Mouse (Mus musculus): Measurements from ENCODE around the gene Gm20388.
A peak's percentile ranks its signal among the peaks of the same experiment; 100 is the strongest.

The Gm20388 gene

GRCm38 (mm10) chr8:122433269-122433905 lies 2522.7 kb downstream of the Gm20388 start:
- no peak for DNase-seq

GRCm38 (mm10) chr8:122435375-122435774 lies 2524.7 kb downstream of the Gm20388 start:
- DNase-seq, result no peak

DNA sequence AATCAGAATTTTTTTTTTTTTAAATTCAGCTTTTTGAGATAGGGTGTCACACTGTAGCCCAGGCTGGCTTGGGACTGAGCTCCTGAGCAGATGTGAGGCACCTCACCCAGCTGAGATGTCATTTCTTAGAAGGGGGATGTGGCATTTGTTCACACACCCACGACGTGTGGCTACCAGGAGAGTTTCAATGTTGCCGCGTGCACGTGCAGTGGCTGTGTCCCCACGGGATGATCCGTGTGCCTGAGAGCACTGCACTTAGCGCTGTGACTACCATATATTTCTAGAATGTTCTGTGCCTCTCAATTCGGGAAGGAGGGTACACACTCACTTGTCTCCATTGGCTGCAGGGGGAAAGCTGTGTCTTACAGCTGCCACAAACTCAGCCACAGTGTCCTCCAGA lies 2525.5 kb downstream of the Gm20388 start:
- DNase-seq, result no peak

DNA sequence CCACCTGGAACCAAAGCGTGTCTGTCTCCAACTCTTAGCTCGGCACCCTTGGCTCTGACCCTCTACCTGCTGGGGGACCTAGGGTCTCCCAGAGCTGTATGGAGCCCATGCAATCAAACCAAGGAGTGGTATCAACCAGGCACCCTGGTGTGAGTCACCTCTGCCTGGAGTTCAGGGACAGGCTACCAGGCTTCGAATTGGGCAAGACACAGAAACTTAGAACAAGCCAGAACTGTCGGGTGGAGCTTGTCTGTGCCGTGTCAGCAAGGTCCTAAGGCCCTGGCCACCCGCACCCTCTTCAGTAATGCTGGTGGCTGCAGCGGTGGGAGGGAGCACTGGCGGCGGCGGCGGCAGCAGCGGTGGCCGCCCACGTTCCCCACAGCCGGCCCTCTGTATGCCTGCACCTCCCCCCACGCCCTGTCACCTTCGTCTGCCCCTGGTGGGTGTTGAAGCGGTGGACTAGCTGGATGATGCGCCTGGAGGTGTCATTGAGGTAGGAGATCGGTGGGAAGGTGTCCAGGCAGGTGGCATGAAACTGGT lies 2526.0 kb downstream of the Gm20388 start:
- no peak for DNase-seq

DNA sequence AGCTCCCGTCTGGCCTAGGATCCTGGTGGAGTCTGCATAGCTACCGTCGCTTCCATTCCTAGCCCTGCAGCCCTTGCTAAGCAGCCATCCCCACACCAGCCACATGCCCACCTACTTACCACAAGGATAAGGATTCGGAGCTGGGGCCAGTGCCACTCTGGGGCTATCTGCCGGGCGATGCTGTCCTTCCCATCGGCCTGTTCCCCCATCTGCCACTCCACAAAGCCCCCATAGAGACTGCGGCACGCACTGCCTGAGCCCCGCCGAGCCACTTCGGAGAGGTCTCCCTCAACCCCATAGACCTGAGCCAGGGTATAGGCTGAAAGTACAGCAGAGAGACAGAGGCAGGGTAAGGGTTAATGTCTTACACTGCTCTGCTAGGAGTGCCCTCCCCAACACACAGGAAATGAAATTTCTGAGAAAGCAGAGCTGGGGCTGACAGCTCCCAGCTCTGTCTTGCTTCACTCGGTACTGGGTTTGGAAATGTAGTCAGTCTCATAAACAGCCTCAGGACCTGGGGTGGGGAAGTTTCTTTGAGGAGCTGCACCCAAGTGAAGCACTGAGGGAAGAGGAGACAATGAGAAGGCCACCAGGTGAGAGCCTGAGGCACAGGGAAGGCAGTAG lies 2527.2 kb downstream of the Gm20388 start:
- no peak for DNase-seq

DNA sequence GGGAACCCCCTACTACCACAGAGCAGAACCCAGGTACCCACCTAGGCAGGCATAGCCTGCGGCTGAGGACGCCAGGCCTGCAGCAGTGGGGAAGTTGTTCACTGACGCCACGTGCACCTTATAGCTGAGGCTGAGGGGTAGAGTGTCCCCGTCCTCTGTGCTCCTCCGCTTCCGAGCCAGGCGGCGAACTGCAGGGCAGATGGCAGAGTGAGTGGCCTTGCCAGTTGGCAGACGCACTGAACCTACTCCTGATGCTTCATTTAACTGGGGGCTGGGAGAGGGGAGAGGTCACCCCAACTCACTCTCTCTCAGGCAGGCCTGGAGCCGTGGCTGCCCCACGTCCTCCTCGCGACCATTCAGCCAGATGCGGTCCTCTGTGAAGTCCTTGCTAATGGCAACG lies 2528.7 kb downstream of the Gm20388 start:
- no peak for DNase-seq

DNA sequence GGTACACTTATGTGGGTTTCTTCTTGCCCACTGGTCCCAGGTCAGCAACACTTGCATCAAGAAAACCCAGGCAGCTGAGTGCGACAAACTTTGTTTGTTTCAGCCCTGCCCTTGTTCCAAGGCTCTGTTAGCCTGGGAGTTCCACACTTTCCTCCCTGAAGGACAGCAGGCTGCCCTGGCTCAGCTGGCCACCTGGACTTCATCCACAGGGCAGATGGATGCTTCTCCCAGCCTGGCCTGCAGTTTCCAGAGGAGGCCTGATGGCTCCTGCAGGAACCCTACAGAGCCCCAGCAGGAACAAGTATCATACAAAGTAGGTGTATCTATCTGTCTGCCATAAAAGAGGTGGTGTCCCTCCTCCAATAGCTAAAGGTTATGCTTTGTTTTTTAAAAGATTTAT lies 2530.7 kb downstream of the Gm20388 start:
- no peak for DNase-seq

DNA sequence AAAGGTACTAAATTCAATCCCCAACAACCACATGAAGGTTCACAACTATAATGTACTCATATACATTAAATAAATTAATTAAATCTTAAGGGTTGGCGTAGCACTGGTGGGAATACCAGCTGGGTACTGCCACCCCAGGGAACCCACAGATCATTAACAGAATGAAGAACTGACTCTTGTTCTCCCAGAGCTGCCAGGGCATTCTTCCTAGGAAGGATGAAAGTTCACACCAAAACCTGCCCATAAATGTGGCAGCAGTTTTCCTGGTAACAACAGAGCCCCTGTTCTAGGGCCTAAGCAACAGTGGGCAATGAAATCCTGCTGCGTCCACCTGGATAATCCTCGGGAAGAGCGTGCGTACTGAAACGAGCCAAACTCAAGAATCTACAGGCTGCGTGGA lies 2531.7 kb downstream of the Gm20388 start:
- DNase-seq, result no peak

DNA sequence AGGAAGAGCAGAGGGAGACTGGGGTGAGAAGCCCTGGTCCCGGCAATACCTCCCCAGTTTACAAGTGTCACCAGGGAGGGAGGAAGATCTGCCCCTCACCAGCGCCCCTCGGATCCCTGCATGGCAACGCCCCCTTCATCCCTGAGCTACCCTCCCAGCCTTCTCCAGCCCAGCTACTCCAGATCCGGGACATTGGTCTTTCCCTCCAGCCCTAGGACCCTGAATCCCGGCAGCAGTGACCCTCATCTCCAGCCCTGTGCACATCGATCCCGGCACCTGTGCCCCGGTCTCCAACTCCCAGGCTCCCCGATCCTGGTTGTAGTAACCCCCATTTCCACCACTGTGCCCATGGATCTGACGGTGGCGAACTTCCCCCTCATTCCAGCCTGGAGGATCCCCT lies 2532.1 kb downstream of the Gm20388 start:
- DNase-seq, result no peak

- DNase-seq, result peak; percentile 99
These were observed 2532.8 kb downstream of the Gm20388 start, which contains the start of gene Mvd for GRCm38 (mm10) chr8:122443262-122444006. Gene Mvd (minus strand): TSS chr8:122443422.

- DNase-seq, result peak; percentile 90
These were observed 2533.6 kb downstream of the Gm20388 start for GRCm38 (mm10) chr8:122444058-122444748.

DNA sequence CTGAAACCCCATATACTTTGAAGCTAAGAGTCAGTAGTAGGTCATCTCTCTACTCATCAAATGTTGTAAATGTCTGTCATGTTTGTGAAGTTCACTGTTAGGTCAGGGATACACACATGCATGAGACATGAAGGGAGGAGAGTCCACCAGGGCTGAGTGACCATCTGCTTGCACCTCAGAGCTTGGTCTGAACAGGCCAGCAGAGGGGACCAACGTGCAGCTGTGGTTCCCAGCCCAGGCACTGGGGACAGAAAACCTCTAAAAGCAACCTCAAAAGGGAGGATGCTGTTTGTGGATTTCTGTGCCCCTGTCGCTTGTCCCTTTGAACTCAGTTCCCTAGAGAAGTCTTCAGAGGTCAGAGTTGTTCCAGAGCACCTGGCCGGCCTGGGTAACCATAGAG lies 2534.6 kb downstream of the Gm20388 start:
- DNase-seq, result no peak

GRCm38 (mm10) chr8:122451161-122451703 lies 2540.6 kb downstream of the Gm20388 start:
- DNase-seq, result no peak

DNA sequence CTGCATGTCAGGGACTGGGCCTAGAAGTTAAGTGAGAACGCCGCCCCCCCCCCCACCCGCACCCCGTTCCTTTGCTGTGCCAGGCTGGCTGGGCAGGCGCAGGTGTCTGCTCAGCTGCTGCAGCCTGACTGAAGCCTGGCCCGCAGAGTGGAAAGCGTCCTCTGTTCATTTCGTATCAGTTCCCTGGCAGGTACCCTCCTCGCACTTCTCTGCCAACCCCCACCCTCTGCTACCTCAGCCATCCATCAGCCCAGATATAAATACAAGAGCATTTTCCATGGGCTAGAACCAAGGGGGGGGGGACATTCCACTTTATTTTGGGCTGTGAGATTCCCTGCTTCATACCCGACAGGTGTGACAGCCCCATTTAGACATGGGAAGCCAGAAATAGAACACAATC lies 2541.5 kb downstream of the Gm20388 start:
- no peak for DNase-seq

- DNase-seq, result no peak
These were observed 2543.8 kb downstream of the Gm20388 start for GRCm38 (mm10) chr8:122454409-122454808.

- no peak for DNase-seq
These were observed 2546.5 kb downstream of the Gm20388 start for GRCm38 (mm10) chr8:122457171-122457570.

DNA sequence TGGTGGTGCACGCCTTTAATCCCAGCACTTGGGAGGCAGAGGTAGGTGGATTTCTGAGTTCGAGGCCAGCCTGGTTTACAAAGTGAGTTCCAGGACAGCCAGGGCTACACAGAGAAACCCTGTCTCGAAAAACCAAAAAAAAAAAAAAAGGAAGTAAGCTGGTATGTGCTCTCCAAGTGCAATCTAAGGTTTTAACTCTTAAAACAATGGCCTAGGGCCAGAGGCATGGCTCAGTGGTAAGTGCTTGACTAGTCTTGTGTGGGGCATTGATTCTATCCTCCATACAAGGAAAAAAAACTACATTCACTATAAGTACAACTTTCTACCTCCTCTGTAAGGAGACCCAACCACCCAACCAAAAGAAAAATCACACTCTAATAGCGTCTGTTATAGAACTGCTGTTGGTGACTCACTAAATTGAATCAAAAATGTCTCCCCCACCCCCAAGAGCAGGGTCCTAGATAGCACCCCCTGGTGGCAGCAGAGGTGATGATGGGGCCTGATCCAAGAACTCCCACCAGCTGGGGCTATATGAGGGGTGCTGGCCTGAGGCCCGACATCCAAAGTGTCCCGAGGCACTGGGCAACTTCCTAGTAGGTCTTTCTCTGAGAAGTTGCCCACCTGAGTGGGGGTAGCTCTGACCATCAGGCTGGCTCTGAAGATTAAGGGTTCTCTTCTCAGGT lies 2548.7 kb downstream of the Gm20388 start:
- DNase-seq, result peak; percentile 53

- DNase-seq, result no peak
These were observed 2549.3 kb downstream of the Gm20388 start for GRCm38 (mm10) chr8:122459990-122460389.

GRCm38 (mm10) chr8:122460524-122461472 lies 2550.2 kb downstream of the Gm20388 start, which contains the start of gene Snai3:
Gene Snai3 (minus strand): TSS chr8:122460733.
- peak; percentile 80 for DNase-seq

DNA sequence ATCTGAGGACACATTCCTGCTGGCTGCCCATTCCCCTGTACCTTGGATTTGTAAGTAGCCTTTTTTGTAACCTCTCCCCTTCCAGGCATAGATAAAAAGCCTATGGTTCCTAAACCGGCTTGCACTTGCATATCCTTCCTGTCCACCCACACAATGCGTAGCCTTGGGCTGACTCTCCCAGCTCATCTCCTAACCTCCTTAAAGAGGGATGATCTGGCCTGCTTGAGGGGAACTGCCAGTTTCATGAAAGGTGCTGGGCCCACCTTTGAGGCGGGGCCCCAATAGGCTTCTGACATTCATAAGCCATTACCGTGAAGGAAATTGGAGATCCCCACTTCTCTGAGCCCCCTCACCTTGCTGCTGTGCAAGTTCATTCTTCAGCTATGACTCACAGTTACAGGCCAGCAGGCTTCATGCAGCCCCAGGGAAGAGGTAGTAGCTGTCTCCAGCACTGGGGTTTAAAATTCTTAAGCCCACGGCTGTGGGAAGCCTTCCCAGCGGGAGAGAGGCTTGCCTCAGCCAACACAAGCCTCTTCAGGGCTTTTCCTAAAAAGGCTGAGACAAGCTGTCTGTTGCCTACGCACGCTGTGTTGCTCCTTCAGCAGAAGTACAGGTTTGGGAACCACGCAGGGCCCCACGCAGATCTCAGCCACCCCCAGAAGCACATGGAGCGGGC lies 2551.0 kb downstream of the Gm20388 start:
- DNase-seq, result no peak
